Mouse (Mus musculus) embryonic facial prominence, embryonic 11.5 days (tissue): ENCODE data around the gene Sim1. TPM values are rescaled to one million over a fixed set of nuclear protein-coding genes. Genes with fewer than 3 reads are reported as not detected.
A peak's percentile ranks its signal among the peaks of the same experiment; 100 is the strongest.

ENCODE experiments used
- ATAC-seq: fragments of 200-750 bp; cut with Nextera tagmentation; replicated peaks from 2 replicates; pipeline ENCODE4 v1.8.0; 2017; ENCODE audit warnings: low read depth; ENCODE audit not compliant: insufficient number of reproducible peaks, low FRiP score, low TSS enrichment
- DNase-seq: peaks from one replicate; pipeline ENCODE4 v3.0.0-alpha.2; 2015; ENCODE audit warnings: low spot score
- H3K27ac ChIP-seq: fragments of 300-500 bp; sonication (generic); replicated peaks from 2 replicates; pipeline ENCODE4 v1.5.1; 2014; ENCODE audit warnings: mild to moderate bottlenecking, low read depth, low read length, control low read depth
- H3K27me3 ChIP-seq: fragments of 300-500 bp; sonication (generic); 2 replicates; pipeline ENCODE4 v1.6.1; 2014; ENCODE audit warnings: mild to moderate bottlenecking, low read length, moderate library complexity, mixed read lengths; ENCODE audit not compliant: control insufficient read depth, insufficient read depth
- H3K36me3 ChIP-seq: fragments of 300-500 bp; sonication (generic); replicated peaks from 2 replicates; pipeline ENCODE4 v1.6.1; 2014; ENCODE audit warnings: low read depth, mild to moderate bottlenecking, low read length, moderate library complexity, mixed read lengths; ENCODE audit not compliant: control insufficient read depth, insufficient read depth
- H3K4me1 ChIP-seq: fragments of 300-500 bp; sonication (generic); 2 replicates; pipeline ENCODE4 v1.6.1; 2014; ENCODE audit warnings: low read length, mixed read lengths; ENCODE audit not compliant: control insufficient read depth, insufficient read depth
- H3K4me2 ChIP-seq: fragments of 300-500 bp; sonication (generic); 2 replicates; pipeline ENCODE4 v1.6.1; 2014; ENCODE audit warnings: low read depth, mild to moderate bottlenecking, control low read depth, low read length, moderate library complexity
- H3K4me3 ChIP-seq: fragments of 300-500 bp; sonication (generic); 2 replicates; pipeline ENCODE4 v1.5.1; 2014; ENCODE audit warnings: low read depth, low read length, control low read depth
- H3K9ac ChIP-seq: fragments of 300-500 bp; sonication (generic); replicated peaks from 2 replicates; pipeline ENCODE4 v1.6.1; 2014; ENCODE audit warnings: mild to moderate bottlenecking, control low read depth, low read length
- H3K9me3 ChIP-seq: fragments of 300-500 bp; sonication (generic); replicated peaks from 2 replicates; pipeline ENCODE4 v1.6.1; 2016; ENCODE audit warnings: mild to moderate bottlenecking, low read length, inconsistent platforms, mixed read lengths; ENCODE audit not compliant: control insufficient read depth
- WGBS: fragments of 180-500 bp; shearing (Covaris S2); extraction: QIAGEN DNeasy Blood & Tissue Kit; methylation state at CpG from one replicate; pipeline ENCODE4 v1.1.7; 2014; 5-methylcytosine and 5-hydroxymethylcytosine counted together
- polyA plus RNA-seq: library from polyadenylated mRNA; unstranded; fragments of >200 nt; fragmentation: Nextera tagmentation; extraction: Ambion mirVana; gene quantifications from 2 replicates; pipeline ENCODE4 v1.2.1, GENCODE M21; 2014

Gene Sim1
- polyA plus RNA-seq, 1 experiment from 2014 or later = 0.67 TPM

GRCm38 (mm10) chr10:50897530-50898471, 3.2 kb downstream of the Sim1 start:
- no peak overlapping the region for H3K4me3 ChIP-seq
- no peaks in the 10 kb centered on the region for H3K36me3 ChIP-seq
- 2% methylated on average over 32 of the region's 32 CpGs for WGBS
- no peak overlapping the region for H3K4me2 ChIP-seq
- DNase-seq = peak; percentile 76
- no peaks in the 10 kb centered on the region for H3K9me3 ChIP-seq
- ATAC-seq = no peak
- no peak overlapping the region for H3K27ac ChIP-seq
- H3K4me1 ChIP-seq = no peaks in the 10 kb centered on the region; the same call in 1 of the 2 replicates
- H3K27me3 ChIP-seq = peaks cover 35% of the 10 kb centered on the region
- no peak overlapping the region for H3K9ac ChIP-seq

- H3K36me3 ChIP-seq = no peaks in the 10 kb centered on the region
- H3K4me3 ChIP-seq = no peak overlapping the region
- peaks cover 32% of the 10 kb centered on the region for H3K27me3 ChIP-seq
- no peak overlapping the region for H3K9ac ChIP-seq
- H3K4me1 ChIP-seq = no peaks in the 10 kb centered on the region; the same call in 1 of the 2 replicates
- no peak overlapping the region for H3K27ac ChIP-seq
- H3K9me3 ChIP-seq = no peaks in the 10 kb centered on the region
- ATAC-seq (no peak), DNase-seq (no peak)
- 18% methylated on average over 2 of the region's 2 CpGs for WGBS
- no peak overlapping the region for H3K4me2 ChIP-seq
Observed at GRCm38 (mm10) chr10:50898621-50899020, 4.1 kb downstream of the Sim1 start.

- ATAC-seq = no peak
- peaks cover 30% of the 10 kb centered on the region for H3K27me3 ChIP-seq
- peak; percentile 29 for DNase-seq
- H3K9me3 ChIP-seq = no peaks in the 10 kb centered on the region
- no peaks in the 10 kb centered on the region for H3K4me1 ChIP-seq
- H3K36me3 ChIP-seq = no peaks in the 10 kb centered on the region
- H3K27ac ChIP-seq = no peak overlapping the region
- no peak overlapping the region for H3K9ac ChIP-seq
- H3K4me2 ChIP-seq = no peak overlapping the region
- WGBS = 2% methylated on average over 21 of the region's 21 CpGs
- H3K4me3 ChIP-seq = peak overlapping the region; percentile 5; the same call in 1 of the 2 replicates
Observed at GRCm38 (mm10) chr10:50899846-50900745, 5.5 kb downstream of the Sim1 start.

- peak overlapping the region; percentile 4; the same call in 1 of the 2 replicates for H3K4me2 ChIP-seq
- ATAC-seq = 0 out of 2 replicates have a peak, but pooled peaks have one; percentile 22
- peak; percentile 41 for DNase-seq
- WGBS = under 1% methylated on average over 42 of the region's 42 CpGs
- H3K4me1 ChIP-seq = no peaks in the 10 kb centered on the region
- no peak overlapping the region for H3K9ac ChIP-seq
- no peaks in the 10 kb centered on the region for H3K9me3 ChIP-seq
- H3K27ac ChIP-seq = no peak overlapping the region
- peak overlapping the region; percentile 5; the same call in 1 of the 2 replicates for H3K4me3 ChIP-seq
- H3K36me3 ChIP-seq = no peaks in the 10 kb centered on the region
- peaks cover 34% of the 10 kb centered on the region for H3K27me3 ChIP-seq
Observed at GRCm38 (mm10) chr10:50900746-50901600, 6.4 kb downstream of the Sim1 start.

GRCm38 (mm10) chr10:50901601-50902475, 7.3 kb downstream of the Sim1 start:
- peaks cover 42% of the 10 kb centered on the region for H3K27me3 ChIP-seq
- no peaks in the 10 kb centered on the region for H3K36me3 ChIP-seq
- no peaks in the 10 kb centered on the region for H3K9me3 ChIP-seq
- under 1% methylated on average over 19 of the region's 19 CpGs for WGBS
- H3K27ac ChIP-seq = no peak overlapping the region
- H3K4me3 ChIP-seq = no peak overlapping the region
- H3K4me1 ChIP-seq = no peaks in the 10 kb centered on the region
- H3K9ac ChIP-seq = no peak overlapping the region
- ATAC-seq (no peak), DNase-seq (peak; percentile 30)
- no peak overlapping the region for H3K4me2 ChIP-seq

- Histone ChIP-seq H3K36me3 (no peaks in the 10 kb centered on the region), H3K9ac (no peak overlapping the region), H3K9me3 (no peaks in the 10 kb centered on the region), H3K4me2 (no peak overlapping the region), H3K27me3 (peaks cover 51% of the 10 kb centered on the region), H3K4me3 (no peak overlapping the region), H3K27ac (no peak overlapping the region), H3K4me1 (no peaks in the 10 kb centered on the region)
- under 1% methylated on average over 43 of the region's 43 CpGs for WGBS
- DNase-seq (peak; percentile 39), ATAC-seq (no peak)
Observed at GRCm38 (mm10) chr10:50902741-50903715, 8.5 kb downstream of the Sim1 start.
